Mouse (Mus musculus) heart, embryonic 10.5 days (tissue): Measurements from ENCODE around the gene Gria1. TPM values are rescaled to one million over a fixed set of nuclear protein-coding genes. Genes with fewer than 3 reads are reported as not detected.

Experiments
- DNase-seq: peaks from one replicate; pipeline ENCODE4 v3.0.0-alpha.2; 2017; ENCODE audit warnings: low spot score
- H3K27ac ChIP-seq: fragments of 300-500 bp; sonication (generic); 2 replicates; pipeline ENCODE4 v1.5.1; 2016; ENCODE audit warnings: mild to moderate bottlenecking
- H3K27me3 ChIP-seq: fragments of 300-500 bp; sonication (generic); 2 replicates; pipeline ENCODE4 v1.6.1; 2016; ENCODE audit warnings: mild to moderate bottlenecking; ENCODE audit not compliant: poor library complexity, insufficient read depth, severe bottlenecking
- H3K36me3 ChIP-seq: fragments of 300-500 bp; sonication (generic); 2 replicates; pipeline ENCODE4 v1.6.1; 2016; ENCODE audit warnings: mild to moderate bottlenecking, moderate library complexity
- H3K4me1 ChIP-seq: fragments of 300-500 bp; sonication (generic); 2 replicates; pipeline ENCODE4 v1.6.1; 2016; ENCODE audit warnings: mild to moderate bottlenecking
- H3K4me3 ChIP-seq: fragments of 300-500 bp; sonication (generic); 2 replicates; pipeline ENCODE4 v1.5.1; 2016; ENCODE audit warnings: mild to moderate bottlenecking, moderate library complexity
- H3K9me3 ChIP-seq: fragments of 300-500 bp; sonication (generic); 2 replicates; pipeline ENCODE4 v1.6.1; 2016; ENCODE audit warnings: mild to moderate bottlenecking, moderate library complexity
- WGBS: fragments of 180-500 bp; shearing (Covaris S2); methylation state at CpG from one replicate; pipeline ENCODE4 v1.1.7; 2016; 5-methylcytosine and 5-hydroxymethylcytosine counted together
- polyA plus RNA-seq: library from polyadenylated mRNA; unstranded; fragments of >200 nt; fragmentation: Nextera tagmentation; extraction: Ambion mirVana; gene quantifications from 2 replicates; pipeline ENCODE4 v1.2.1, GENCODE M21; 2016

The Gria1 gene
- polyA plus RNA-seq, 1 experiment from 2014 or later = 0.64 TPM

DNA sequence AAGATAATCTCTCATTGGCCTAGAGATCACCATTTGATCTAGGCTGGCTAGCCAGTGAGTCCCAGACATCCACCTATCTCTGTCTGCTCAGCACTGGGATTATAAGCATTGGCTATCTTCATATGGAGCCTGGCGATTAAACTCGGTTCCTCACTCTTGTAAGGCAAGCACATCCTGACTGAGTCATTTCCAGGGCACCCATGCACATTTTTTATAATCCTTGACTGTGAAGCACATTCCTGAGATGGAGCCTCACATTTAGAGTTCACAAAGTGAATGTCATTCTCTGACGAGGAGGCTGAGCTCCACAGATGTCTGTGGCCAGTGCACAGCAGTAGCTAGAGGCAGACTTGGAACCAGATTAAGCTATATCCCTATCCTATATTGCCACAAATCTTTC lies 68.2 kb downstream of the Gria1 start:
- Histone ChIP-seq H3K27ac (no peak overlapping the region), H3K9me3 (no peaks in the 10 kb centered on the region), H3K36me3 (no peaks in the 10 kb centered on the region), H3K4me3 (no peak overlapping the region), H3K4me1 (no peaks in the 10 kb centered on the region), H3K27me3 (no peaks in the 10 kb centered on the region)
- no peak for DNase-seq
- WGBS = 69% methylated on average over 3 of the region's 3 CpGs

DNA sequence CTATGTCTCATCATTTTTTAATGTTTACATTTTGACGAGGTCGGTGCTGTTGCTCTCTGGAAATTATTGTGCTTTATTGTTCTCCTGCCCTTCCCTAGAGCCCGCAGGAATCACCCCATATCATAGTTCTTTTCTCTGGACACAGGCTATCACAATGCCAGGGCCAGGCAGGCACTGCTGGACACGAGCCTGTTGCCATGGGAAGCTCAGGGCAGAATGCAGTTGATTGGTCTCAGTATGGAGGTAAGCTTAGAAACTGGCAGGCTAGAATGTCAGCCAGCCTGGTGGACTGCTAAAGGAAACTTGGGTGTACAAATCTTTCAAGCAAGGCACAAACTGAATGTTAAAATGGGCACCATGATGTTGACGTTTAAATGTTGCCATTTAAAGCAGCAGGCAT lies 78.3 kb downstream of the Gria1 start:
- no peak for DNase-seq
- Histone ChIP-seq H3K27me3 (no peaks in the 10 kb centered on the region), H3K4me3 (no peak overlapping the region), H3K4me1 (no peaks in the 10 kb centered on the region), H3K27ac (no peak overlapping the region), H3K9me3 (0 out of 2 replicates have a peak, but pooled peaks cover 2% of the 10 kb centered on the region), H3K36me3 (no peaks in the 10 kb centered on the region)
- WGBS = 89% methylated on average over 5 of the region's 5 CpGs

DNA sequence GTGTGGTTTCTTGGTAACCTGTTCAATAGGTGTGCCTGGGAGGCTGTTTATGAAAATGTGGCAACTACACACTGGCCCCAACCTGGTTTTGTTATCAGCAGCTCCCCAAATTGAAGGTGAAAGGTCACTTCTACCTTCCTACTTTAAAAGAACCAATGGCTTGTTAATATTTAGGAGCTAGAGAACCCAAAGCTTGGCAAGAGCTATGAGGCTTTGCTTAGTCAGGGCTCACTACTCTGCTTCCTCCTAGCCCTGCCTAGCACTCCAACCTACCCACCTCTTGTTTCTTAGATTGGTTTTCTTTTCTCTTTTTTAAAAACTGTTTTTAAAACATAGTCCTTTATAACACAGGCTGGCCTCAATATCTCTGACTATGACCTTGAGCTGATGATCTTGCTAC lies 79.5 kb downstream of the Gria1 start:
- DNase-seq = no peak
- Histone ChIP-seq H3K4me1 (no peaks in the 10 kb centered on the region), H3K27ac (no peak overlapping the region)

DNA sequence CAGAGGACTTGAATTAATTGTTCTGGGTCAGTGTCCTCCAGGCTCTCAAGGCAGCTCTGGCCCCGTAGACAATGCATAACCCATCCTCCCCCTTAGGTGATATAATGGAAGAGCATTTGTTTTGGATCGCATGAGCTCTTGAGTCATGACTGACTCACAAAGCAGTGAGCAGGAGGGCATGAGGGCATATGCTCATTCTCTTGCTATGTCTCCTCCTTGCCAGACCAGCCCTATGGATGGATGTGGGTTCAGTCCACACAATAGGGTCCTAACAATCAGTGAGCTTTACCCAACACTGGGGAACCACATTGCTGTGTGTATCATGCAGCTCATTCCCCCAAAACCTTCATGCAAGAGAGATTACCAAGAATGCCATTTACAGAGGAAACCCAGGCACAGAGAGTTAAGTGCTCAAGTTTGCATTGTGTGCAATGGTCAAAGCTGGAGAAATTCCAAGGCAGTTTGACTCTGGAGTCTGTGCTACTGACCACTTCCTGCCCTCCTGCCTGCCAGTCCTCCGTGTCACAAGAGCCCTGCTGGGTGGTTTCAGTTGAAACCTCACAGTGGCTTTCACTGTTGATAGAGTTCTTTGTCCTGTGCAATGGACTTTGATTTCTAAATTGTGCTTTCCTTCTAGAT lies 80.2 kb downstream of the Gria1 start:
- Histone ChIP-seq H3K9me3 (0 out of 2 replicates have a peak, but pooled peaks cover 2% of the 10 kb centered on the region), H3K4me3 (no peak overlapping the region), H3K36me3 (no peaks in the 10 kb centered on the region), H3K4me1 (no peaks in the 10 kb centered on the region), H3K27me3 (no peaks in the 10 kb centered on the region), H3K27ac (no peak overlapping the region)
- WGBS = 76% methylated on average over 3 of the region's 3 CpGs
- DNase-seq = no peak

More for the DNA sequence above, 79.5 kb downstream of the Gria1 start:
- H3K4me3 ChIP-seq = no peak overlapping the region
- H3K9me3 ChIP-seq = 0 out of 2 replicates have a peak, but pooled peaks cover 2% of the 10 kb centered on the region
- no peaks in the 10 kb centered on the region for H3K27me3 ChIP-seq
- no peaks in the 10 kb centered on the region for H3K36me3 ChIP-seq

- no peak for DNase-seq
- Histone ChIP-seq H3K27me3 (no peaks in the 10 kb centered on the region), H3K36me3 (no peaks in the 10 kb centered on the region), H3K4me1 (no peaks in the 10 kb centered on the region), H3K9me3 (no peaks in the 10 kb centered on the region), H3K27ac (no peak overlapping the region), H3K4me3 (no peak overlapping the region)
- 84% methylated on average over 5 of the region's 5 CpGs for WGBS
Observed at GRCm38 (mm10) chr11:57100491-57100890, 89.3 kb downstream of the Gria1 start.

DNA sequence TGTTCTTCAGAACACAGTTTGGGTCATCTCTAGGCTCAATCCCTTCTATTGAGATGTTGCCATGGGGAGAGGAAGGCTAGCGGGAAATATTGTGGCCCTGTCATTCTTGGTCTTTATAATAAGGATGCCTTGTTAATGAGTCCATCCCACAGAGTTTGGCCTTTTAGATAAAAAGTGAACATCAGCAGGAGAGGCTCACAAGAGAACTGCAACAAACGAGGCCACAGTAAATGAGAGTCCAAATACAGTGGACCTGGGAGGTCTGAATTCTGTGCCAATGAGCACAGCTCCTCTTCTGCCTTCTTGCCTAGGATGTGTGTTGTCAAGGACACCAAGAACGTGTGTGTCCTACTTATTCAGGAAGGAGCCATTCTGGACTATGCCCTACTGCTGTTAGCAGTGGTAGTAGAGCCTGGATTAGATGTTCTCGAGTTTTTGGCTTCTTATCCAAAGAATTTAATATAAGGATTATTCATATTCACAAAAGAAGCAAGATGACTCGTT lies 92.6 kb downstream of the Gria1 start:
- H3K9me3 ChIP-seq = no peaks in the 10 kb centered on the region
- no peaks in the 10 kb centered on the region for H3K4me1 ChIP-seq
- H3K36me3 ChIP-seq = no peaks in the 10 kb centered on the region
- no peak for DNase-seq
- no peak overlapping the region for H3K4me3 ChIP-seq
- H3K27ac ChIP-seq = no peak overlapping the region
- no peaks in the 10 kb centered on the region for H3K27me3 ChIP-seq
- WGBS = 73% methylated on average over 5 of the region's 5 CpGs

- Histone ChIP-seq H3K4me1 (no peaks in the 10 kb centered on the region), H3K4me3 (no peak overlapping the region), H3K27ac (no peak overlapping the region), H3K36me3 (no peaks in the 10 kb centered on the region), H3K9me3 (no peaks in the 10 kb centered on the region), H3K27me3 (no peaks in the 10 kb centered on the region)
- 70% methylated on average over 3 of the region's 3 CpGs for WGBS
- no peak for DNase-seq
Observed at GRCm38 (mm10) chr11:57105683-57106082, 94.5 kb downstream of the Gria1 start.

GRCm38 (mm10) chr11:57112386-57112785 lies 101.2 kb downstream of the Gria1 start:
- Histone ChIP-seq H3K27me3 (no peaks in the 10 kb centered on the region), H3K36me3 (no peaks in the 10 kb centered on the region), H3K9me3 (no peaks in the 10 kb centered on the region), H3K4me1 (no peaks in the 10 kb centered on the region), H3K4me3 (no peak overlapping the region), H3K27ac (no peak overlapping the region)
- WGBS = 85% methylated on average over 8 of the region's 8 CpGs
- no peak for DNase-seq

- WGBS = 86% methylated on average over 5 of the region's 5 CpGs
- Histone ChIP-seq H3K4me3 (no peak overlapping the region), H3K36me3 (no peaks in the 10 kb centered on the region), H3K27me3 (no peaks in the 10 kb centered on the region), H3K4me1 (no peaks in the 10 kb centered on the region), H3K9me3 (no peaks in the 10 kb centered on the region), H3K27ac (no peak overlapping the region)
- DNase-seq = no peak
Observed at GRCm38 (mm10) chr11:57114410-57114809, 103.2 kb downstream of the Gria1 start.

DNA sequence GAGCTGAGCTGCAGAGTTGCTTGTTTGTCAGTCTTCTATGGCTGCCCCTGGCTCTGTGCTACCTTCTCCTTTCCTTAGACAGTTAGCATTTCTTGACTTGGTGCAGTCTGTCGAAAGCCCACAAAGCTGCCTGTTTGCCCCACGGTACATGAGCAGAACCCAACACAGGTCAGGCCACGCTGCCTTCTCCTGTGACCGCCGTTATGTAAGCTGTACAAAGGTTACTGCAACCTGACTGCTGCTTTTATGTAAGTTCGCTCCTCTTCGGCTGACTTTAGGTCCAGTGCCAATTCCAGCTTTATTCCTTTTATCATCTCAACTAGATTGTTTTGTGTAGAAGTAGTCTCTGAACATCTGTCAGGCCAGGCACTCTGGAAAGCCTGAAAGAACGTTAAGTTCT lies 115.9 kb downstream of the Gria1 start:
- H3K36me3 ChIP-seq = no peaks in the 10 kb centered on the region
- no peak overlapping the region for H3K27ac ChIP-seq
- H3K27me3 ChIP-seq = no peaks in the 10 kb centered on the region
- H3K4me3 ChIP-seq = no peak overlapping the region
- WGBS = 84% methylated on average over 8 of the region's 8 CpGs
- DNase-seq = no peak
- H3K9me3 ChIP-seq = no peaks in the 10 kb centered on the region
- H3K4me1 ChIP-seq = 0 out of 2 replicates have a peak, but pooled peaks cover 6% of the 10 kb centered on the region

GRCm38 (mm10) chr11:57140162-57140780 lies 129.1 kb downstream of the Gria1 start:
- Histone ChIP-seq H3K4me1 (no peaks in the 10 kb centered on the region), H3K9me3 (no peaks in the 10 kb centered on the region), H3K27me3 (no peaks in the 10 kb centered on the region), H3K4me3 (no peak overlapping the region), H3K36me3 (no peaks in the 10 kb centered on the region), H3K27ac (no peak overlapping the region)
- 80% methylated on average over 14 of the region's 14 CpGs for WGBS
- no peak for DNase-seq

DNA sequence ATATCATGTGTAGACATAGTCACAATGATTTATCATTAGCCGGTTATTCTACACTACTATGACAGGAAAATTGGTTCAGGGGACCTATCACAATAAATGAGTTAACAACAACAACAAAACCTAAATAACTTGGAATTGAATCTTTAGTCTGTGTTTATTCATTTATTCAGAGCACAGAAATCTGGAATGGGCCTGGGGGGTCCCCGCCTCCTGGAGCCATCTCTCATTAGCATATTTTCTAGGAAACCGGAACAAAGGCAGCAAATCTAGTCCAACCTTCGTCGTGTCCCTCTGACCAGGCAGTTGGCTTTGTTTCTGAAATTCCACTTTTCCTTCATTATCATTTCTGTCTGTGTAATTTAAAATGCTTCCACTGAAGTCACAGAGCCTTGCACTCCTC lies 132.5 kb downstream of the Gria1 start:
- Histone ChIP-seq H3K4me3 (no peak overlapping the region), H3K36me3 (no peaks in the 10 kb centered on the region), H3K4me1 (no peaks in the 10 kb centered on the region), H3K27me3 (no peaks in the 10 kb centered on the region), H3K27ac (no peak overlapping the region), H3K9me3 (no peaks in the 10 kb centered on the region)
- no peak for DNase-seq
- 86% methylated on average over 5 of the region's 5 CpGs for WGBS

DNA sequence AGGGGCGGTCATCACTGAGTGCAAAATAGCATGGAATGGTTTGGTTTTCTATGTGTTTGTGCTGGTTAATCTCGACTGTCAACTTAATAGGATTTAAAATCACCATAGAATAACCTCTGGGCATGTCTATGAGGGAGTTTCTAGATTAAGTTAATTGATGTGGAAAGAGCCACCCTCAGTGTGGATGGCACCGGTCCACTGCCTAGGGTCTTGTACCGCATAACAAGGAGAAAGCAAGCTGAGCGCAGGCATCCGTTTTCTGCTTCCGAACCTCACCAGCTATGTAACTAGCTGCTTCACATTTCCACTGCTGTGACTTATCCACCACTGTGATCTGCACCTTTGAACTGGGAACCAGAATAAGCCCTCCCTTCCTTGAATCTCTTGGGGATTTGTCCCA lies 134.0 kb downstream of the Gria1 start:
- Histone ChIP-seq H3K4me3 (no peak overlapping the region), H3K27me3 (no peaks in the 10 kb centered on the region), H3K4me1 (no peaks in the 10 kb centered on the region), H3K27ac (no peak overlapping the region), H3K9me3 (no peaks in the 10 kb centered on the region), H3K36me3 (no peaks in the 10 kb centered on the region)
- DNase-seq = no peak
- 69% methylated on average over 7 of the region's 7 CpGs for WGBS
